In the genomic region with DNA sequence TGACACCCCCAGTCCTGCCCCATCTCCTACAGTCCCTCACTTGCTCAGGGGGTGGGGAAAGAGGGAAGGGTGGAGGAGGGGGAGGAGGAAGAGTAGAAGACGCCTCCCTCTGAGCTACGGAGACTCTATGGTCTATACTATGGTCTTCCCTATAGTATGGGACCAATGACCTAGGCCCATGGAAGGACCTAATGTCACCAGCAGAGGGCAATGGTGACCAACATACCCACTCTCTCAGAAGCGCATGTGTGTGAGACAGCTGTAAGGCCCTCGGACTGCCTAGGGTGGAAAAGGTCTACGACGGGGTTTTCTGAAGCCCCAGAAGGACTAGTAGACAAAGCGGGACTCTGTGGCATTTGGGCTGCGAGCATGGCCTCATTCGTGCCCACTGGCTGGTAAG, we compare ENCODE assay signal across 8 mouse cellular contexts. TPM values are rescaled to one million over a fixed set of nuclear protein-coding genes. Genes with fewer than 3 reads are reported as not detected.
A peak's percentile ranks its signal among the peaks of the same experiment; 100 is the strongest.
DNase-seq lines count a peak whose midpoint lies in the region; ATAC-seq lines count a peak whose summit lies in the region.

No protein-coding gene starts in this region.

- H3K27me3 ChIP-seq in forebrain, embryonic 11.5 days (ENCODE audit: control insufficient read depth, insufficient read depth, low read length): no peaks in the 10 kb centered on the region
- H3K27me3 ChIP-seq in forebrain, embryonic 15.5 days: no peaks in the 10 kb centered on the region
- H3K27me3 ChIP-seq in liver, embryonic 16.5 days (ENCODE audit: control insufficient read depth, insufficient read depth, low read depth, low read length): no peaks in the 10 kb centered on the region

- H3K4me3 ChIP-seq in forebrain, embryonic 11.5 days (ENCODE audit: low read depth, low read length): no peak overlapping the region
- no peak overlapping the region for H3K4me3 ChIP-seq in forebrain, embryonic 15.5 days
- H3K4me3 ChIP-seq in liver, embryonic 16.5 days (ENCODE audit: low read depth, low read length): no peak overlapping the region

- DNase-seq in forebrain, embryonic 11.5 days (ENCODE audit: low spot score): no peak
- DNase-seq in 416B (ENCODE audit: low read depth): peak; percentile 55
- peak; percentile 77 for DNase-seq in embryo, embryonic 10 days (ENCODE audit: low spot score)
- peak; percentile 67 for DNase-seq in thymus, postnatal 14 days
- no peak for DNase-seq in cerebellum, adult 18-20 months
- no peak for DNase-seq in testis, postnatal 10 days (ENCODE audit: low spot score)

- 48% methylated on average over 9 of the region's 9 CpGs for WGBS in forebrain, embryonic 11.5 days
- 37% methylated on average over 9 of the region's 9 CpGs for WGBS in forebrain, embryonic 15.5 days
- WGBS in liver, embryonic 16.5 days (ENCODE audit: insufficient replicate concordance): 26% methylated on average over 9 of the region's 9 CpGs

- no peak overlapping the region for H3K27ac ChIP-seq in forebrain, embryonic 11.5 days (ENCODE audit: low read depth, low read length)
- no peak overlapping the region for H3K27ac ChIP-seq in forebrain, embryonic 15.5 days (replicated peaks)
- H3K27ac ChIP-seq in liver, embryonic 16.5 days (ENCODE audit: low read length): no peak overlapping the region

- no peaks in the 10 kb centered on the region for H3K4me1 ChIP-seq in forebrain, embryonic 11.5 days (replicated peaks; ENCODE audit: control insufficient read depth, insufficient read depth, low read length)
- H3K4me1 ChIP-seq in forebrain, embryonic 15.5 days: peaks cover 7% of the 10 kb centered on the region
- no peaks in the 10 kb centered on the region for H3K4me1 ChIP-seq in liver, embryonic 16.5 days (ENCODE audit: control insufficient read depth, low read depth, low read length)

- H3K9ac ChIP-seq in forebrain, embryonic 11.5 days (ENCODE audit: low read length): no peak overlapping the region
- H3K9ac ChIP-seq in forebrain, embryonic 15.5 days (replicated peaks): no peak overlapping the region
- no peak overlapping the region for H3K9ac ChIP-seq in liver, embryonic 16.5 days (ENCODE audit: low read depth, low read length)

- no peaks in the 10 kb centered on the region for H3K36me3 ChIP-seq in forebrain, embryonic 11.5 days (ENCODE audit: control insufficient read depth, insufficient read depth, low read length)
- no peaks in the 10 kb centered on the region for H3K36me3 ChIP-seq in forebrain, embryonic 15.5 days
- no peaks in the 10 kb centered on the region for H3K36me3 ChIP-seq in liver, embryonic 16.5 days (ENCODE audit: control insufficient read depth, insufficient read depth)

- no peak overlapping the region for H3K4me2 ChIP-seq in forebrain, embryonic 11.5 days (ENCODE audit: low read depth, low read length, severe bottlenecking)
- no peak overlapping the region for H3K4me2 ChIP-seq in forebrain, embryonic 15.5 days (replicated peaks)
- H3K4me2 ChIP-seq in liver, embryonic 16.5 days (ENCODE audit: low read depth, low read length): no peak overlapping the region

- no peaks in the 10 kb centered on the region for H3K9me3 ChIP-seq in forebrain, embryonic 11.5 days (ENCODE audit: control insufficient read depth, low read length)
- H3K9me3 ChIP-seq in forebrain, embryonic 15.5 days: no peaks in the 10 kb centered on the region
- H3K9me3 ChIP-seq in liver, embryonic 16.5 days (replicated peaks; ENCODE audit: control insufficient read depth, low read length): no peaks in the 10 kb centered on the region

- peak; percentile 65; the same call in 1 of the 2 replicates for ATAC-seq in forebrain, embryonic 11.5 days (replicated peaks; ENCODE audit: low FRiP score)
- ATAC-seq in forebrain, embryonic 15.5 days (replicated peaks): no peak
- 0 out of 2 replicates have a peak, but pooled peaks have one; percentile 24 for ATAC-seq in liver, embryonic 16.5 days (ENCODE audit: low read depth)

RNA-seq across cellular contexts. Expression of gene Ankrd60, which starts 24.3 kb away (rescaled TPM):
- not detected in 2 replicates for polyA plus RNA-seq in forebrain, embryonic 11.5 days (2014; fragmentation: Nextera tagmentation; extraction: Ambion mirVana)
- polyA plus RNA-seq in forebrain, embryonic 15.5 days (2015; fragmentation: Nextera tagmentation; extraction: Ambion mirVana): not detected in 2 replicates
- polyA plus RNA-seq in liver, embryonic 16.5 days (2015; fragmentation: Nextera tagmentation; extraction: Ambion mirVana): not detected in 2 replicates

RNA-seq across cellular contexts. Expression of gene 1700021F07Rik, which starts 31.5 kb away (rescaled TPM):
- polyA plus RNA-seq in forebrain, embryonic 11.5 days (2014; fragmentation: Nextera tagmentation; extraction: Ambion mirVana): not detected in 2 replicates
- polyA plus RNA-seq in forebrain, embryonic 15.5 days (2015; fragmentation: Nextera tagmentation; extraction: Ambion mirVana): not detected in 2 replicates
- not detected in 2 replicates for polyA plus RNA-seq in liver, embryonic 16.5 days (2015; fragmentation: Nextera tagmentation; extraction: Ambion mirVana)

Comparison
In these comparisons a context has a peak if more than half of its experiments do, and no peak if none do; other contexts are left out.
1. DNase-seq: peak in 416B (single experiment), embryo, embryonic 10 days (single experiment) and thymus, postnatal 14 days (single experiment); none in forebrain, embryonic 11.5 days (single experiment), cerebellum, adult 18-20 months (0 of 2) and testis, postnatal 10 days (single experiment).